In genomic region chr3:108214734-108215133, GRCm38 (mm10) we compare ENCODE assay signal across 10 mouse cellular contexts. TPM values are rescaled to one million over a fixed set of nuclear protein-coding genes. Genes with fewer than 3 reads are reported as not detected.
DNase-seq lines count a peak whose midpoint lies in the region; ATAC-seq lines count a peak whose summit lies in the region.
"Had no signal": no experiment of that assay in that cellular context is flagged by ENCODE, and none has a peak within 500 bp of the region (broad histone marks: within the 10 kb centered on the region; RNA-seq: fewer than 3 reads in every experiment).

No protein-coding gene starts in this region.

- no peak overlapping the region for H3K4me3 ChIP-seq in hindbrain, embryonic 11.5 days (ENCODE audit: low read depth, low read length)
- no peak overlapping the region for H3K4me3 ChIP-seq in hindbrain, embryonic 10.5 days
- H3K4me3 ChIP-seq in embryonic facial prominence, embryonic 11.5 days (ENCODE audit: low read depth, low read length), result no peak overlapping the region
- H3K4me3 ChIP-seq: liver, embryonic 13.5 days had no signal

- no peaks in the 10 kb centered on the region for H3K27me3 ChIP-seq in hindbrain, embryonic 11.5 days (ENCODE audit: control insufficient read depth, insufficient read depth, low read length)
- no peaks in the 10 kb centered on the region for H3K27me3 ChIP-seq in hindbrain, embryonic 10.5 days (ENCODE audit: insufficient read depth, poor library complexity, severe bottlenecking)
- H3K27me3 ChIP-seq in embryonic facial prominence, embryonic 11.5 days (ENCODE audit: control insufficient read depth, insufficient read depth, low read length), result no peaks in the 10 kb centered on the region

- H3K27ac ChIP-seq in hindbrain, embryonic 11.5 days (ENCODE audit: low read depth, low read length), result no peak overlapping the region
- H3K27ac ChIP-seq in hindbrain, embryonic 10.5 days, result no peak overlapping the region
- H3K27ac ChIP-seq in embryonic facial prominence, embryonic 11.5 days (replicated peaks; ENCODE audit: low read depth, low read length), result no peak overlapping the region
- H3K27ac ChIP-seq: liver, embryonic 13.5 days had no signal

- no peaks in the 10 kb centered on the region for H3K4me1 ChIP-seq in hindbrain, embryonic 11.5 days (replicated peaks; ENCODE audit: control insufficient read depth, insufficient read depth, low read length)
- peaks cover 13% of the 10 kb centered on the region for H3K4me1 ChIP-seq in hindbrain, embryonic 10.5 days (replicated peaks)
- no peaks in the 10 kb centered on the region for H3K4me1 ChIP-seq in embryonic facial prominence, embryonic 11.5 days (ENCODE audit: control insufficient read depth, insufficient read depth, low read length)

- DNase-seq in hindbrain, embryonic 11.5 days (ENCODE audit: low spot score), result peak; percentile 36
- DNase-seq in hindbrain, embryonic 10.5 days (ENCODE audit: low spot score), result no peak
- DNase-seq in 3T3-L1 (ENCODE audit: low read depth, low spot score), result peak; percentile 68
- peak; percentile 59 for DNase-seq in ES-CJ7 (ENCODE audit: low read depth, low spot score)
- DNase-seq in embryonic facial prominence, embryonic 11.5 days (ENCODE audit: low spot score), result peak; percentile 76
- DNase-seq in left cerebral cortex, postnatal 25 days (ENCODE audit: low spot score in 2 of 2), result no peak
- DNase-seq: gastrocnemius, postnatal 36 days; liver, embryonic 13.5 days had no signal

- no peak for ATAC-seq in hindbrain, embryonic 11.5 days (ENCODE audit: low FRiP score)
- no peak for ATAC-seq in embryonic facial prominence, embryonic 11.5 days (replicated peaks; ENCODE audit: insufficient number of reproducible peaks, low FRiP score, low TSS enrichment, low read depth)
- ATAC-seq in activated CD4-positive, CD25-positive, alpha-beta regulatory T cell, adult 4 months, result no peak

- H3K9me3 ChIP-seq in hindbrain, embryonic 11.5 days (ENCODE audit: control insufficient read depth, low read length), result no peaks in the 10 kb centered on the region
- H3K9me3 ChIP-seq in hindbrain, embryonic 10.5 days, result no peaks in the 10 kb centered on the region
- H3K9me3 ChIP-seq in embryonic facial prominence, embryonic 11.5 days (replicated peaks; ENCODE audit: control insufficient read depth, low read length), result no peaks in the 10 kb centered on the region
- H3K9me3 ChIP-seq: liver, embryonic 13.5 days; megakaryocyte, embryonic 14.5 days had no signal

- no peaks in the 10 kb centered on the region for H3K36me3 ChIP-seq in hindbrain, embryonic 11.5 days (ENCODE audit: control insufficient read depth, insufficient read depth, low read length)
- H3K36me3 ChIP-seq in hindbrain, embryonic 10.5 days, result no peaks in the 10 kb centered on the region
- no peaks in the 10 kb centered on the region for H3K36me3 ChIP-seq in embryonic facial prominence, embryonic 11.5 days (replicated peaks; ENCODE audit: control insufficient read depth, insufficient read depth, low read depth, low read length)
- H3K36me3 ChIP-seq: liver, embryonic 13.5 days had no signal

- intact Hi-C loops in left cerebral cortex, postnatal 25 days (cut with DNase I), result no loop called here

- 30% methylated on average over 5 of the region's 5 CpGs for WGBS in hindbrain, embryonic 11.5 days
- WGBS in hindbrain, embryonic 10.5 days, result 20% methylated on average over 5 of the region's 5 CpGs
- WGBS in embryonic facial prominence, embryonic 11.5 days, result 15% methylated on average over 5 of the region's 5 CpGs

- no peak overlapping the region for H3K9ac ChIP-seq in hindbrain, embryonic 11.5 days (ENCODE audit: low read depth, low read length)
- no peak overlapping the region for H3K9ac ChIP-seq in embryonic facial prominence, embryonic 11.5 days (replicated peaks; ENCODE audit: low read length)
- H3K9ac ChIP-seq: liver, embryonic 13.5 days had no signal

- no peak overlapping the region for H3K4me2 ChIP-seq in hindbrain, embryonic 11.5 days (replicated peaks; ENCODE audit: low read depth, low read length)
- H3K4me2 ChIP-seq in embryonic facial prominence, embryonic 11.5 days (ENCODE audit: low read depth, low read length), result no peak overlapping the region
- H3K4me2 ChIP-seq: liver, embryonic 13.5 days had no signal

RNA-seq across cellular contexts. Expression of gene Atxn7l2, which starts 4.0 kb away (rescaled TPM):
- 16.6 and 19.9 TPM in 2 replicates for polyA plus RNA-seq in hindbrain, embryonic 11.5 days (2014; fragmentation: Nextera tagmentation; extraction: Ambion mirVana)
- 24.2 and 26.8 TPM in 2 replicates for polyA plus RNA-seq in hindbrain, embryonic 10.5 days (2016; fragmentation: Nextera tagmentation; extraction: Ambion mirVana)
- 17.6 and 19.0 TPM in 2 replicates for polyA plus RNA-seq in embryonic facial prominence, embryonic 11.5 days (2014; fragmentation: Nextera tagmentation; extraction: Ambion mirVana)
- 1 to 10 TPM; 4.3 to 7.8 TPM for polyA plus RNA-seq in activated CD4-positive, CD25-positive, alpha-beta regulatory T cell, adult 4 months (2017; shearing (Covaris generic))
- total RNA-seq in left cerebral cortex, postnatal 25 days (2021), result 10 to 100 TPM; 24.0 to 24.2 TPM

RNA-seq across cellular contexts. Expression of gene Sypl2, which starts 11.7 kb away (rescaled TPM):
- 0.47 and 0.59 TPM in 2 replicates for polyA plus RNA-seq in hindbrain, embryonic 11.5 days (2014; fragmentation: Nextera tagmentation; extraction: Ambion mirVana)
- polyA plus RNA-seq in hindbrain, embryonic 10.5 days (2016; fragmentation: Nextera tagmentation; extraction: Ambion mirVana), result 1.0 TPM in 2 replicates
- polyA plus RNA-seq in embryonic facial prominence, embryonic 11.5 days (2014; fragmentation: Nextera tagmentation; extraction: Ambion mirVana), result 0.95 and 1.1 TPM in 2 replicates
- polyA plus RNA-seq in activated CD4-positive, CD25-positive, alpha-beta regulatory T cell, adult 4 months (2017; shearing (Covaris generic)), result not detected
- 1 to 10 TPM; 1.3 to 1.9 TPM for total RNA-seq in left cerebral cortex, postnatal 25 days (2021)

RNA-seq across cellular contexts. Expression of gene Cyb561d1, which starts 13.7 kb away (rescaled TPM):
- 2.4 and 2.6 TPM in 2 replicates for polyA plus RNA-seq in hindbrain, embryonic 11.5 days (2014; fragmentation: Nextera tagmentation; extraction: Ambion mirVana)
- 5.2 TPM in 2 replicates for polyA plus RNA-seq in hindbrain, embryonic 10.5 days (2016; fragmentation: Nextera tagmentation; extraction: Ambion mirVana)
- 1.4 and 1.6 TPM in 2 replicates for polyA plus RNA-seq in embryonic facial prominence, embryonic 11.5 days (2014; fragmentation: Nextera tagmentation; extraction: Ambion mirVana)
- 1 to 10 TPM; 5.9 to 6.9 TPM for polyA plus RNA-seq in activated CD4-positive, CD25-positive, alpha-beta regulatory T cell, adult 4 months (2017; shearing (Covaris generic))
- total RNA-seq in left cerebral cortex, postnatal 25 days (2021), result 10 to 100 TPM; 17.4 to 17.9 TPM

RNA-seq across cellular contexts. Expression of gene Amigo1, which starts 28.6 kb away (rescaled TPM):
- 4.2 and 6.0 TPM in 2 replicates for polyA plus RNA-seq in hindbrain, embryonic 11.5 days (2014; fragmentation: Nextera tagmentation; extraction: Ambion mirVana)
- 5.8 and 6.2 TPM in 2 replicates for polyA plus RNA-seq in hindbrain, embryonic 10.5 days (2016; fragmentation: Nextera tagmentation; extraction: Ambion mirVana)
- 2.8 and 3.1 TPM in 2 replicates for polyA plus RNA-seq in embryonic facial prominence, embryonic 11.5 days (2014; fragmentation: Nextera tagmentation; extraction: Ambion mirVana)
- under 1 TPM; 0.09 to 0.19 TPM for polyA plus RNA-seq in activated CD4-positive, CD25-positive, alpha-beta regulatory T cell, adult 4 months (2017; shearing (Covaris generic))
- 10 to 100 TPM; 68.7 to 72.9 TPM for total RNA-seq in left cerebral cortex, postnatal 25 days (2021)

RNA-seq across cellular contexts. Expression of gene Psma5, which starts 42.0 kb away (rescaled TPM):
- 275 and 296 TPM in 2 replicates for polyA plus RNA-seq in hindbrain, embryonic 11.5 days (2014; fragmentation: Nextera tagmentation; extraction: Ambion mirVana)
- polyA plus RNA-seq in hindbrain, embryonic 10.5 days (2016; fragmentation: Nextera tagmentation; extraction: Ambion mirVana), result 296 and 335 TPM in 2 replicates
- polyA plus RNA-seq in embryonic facial prominence, embryonic 11.5 days (2014; fragmentation: Nextera tagmentation; extraction: Ambion mirVana), result 333 and 344 TPM in 2 replicates
- polyA plus RNA-seq in activated CD4-positive, CD25-positive, alpha-beta regulatory T cell, adult 4 months (2017; shearing (Covaris generic)), result 100 to 1,000 TPM; 196 to 245 TPM
- total RNA-seq in left cerebral cortex, postnatal 25 days (2021), result 10 to 100 TPM; 73.8 to 88.5 TPM

Comparison
In these comparisons a context has a peak if more than half of its experiments do, and no peak if none do; other contexts are left out.
1. DNase-seq: peak in hindbrain, embryonic 11.5 days (single experiment), 3T3-L1 (single experiment), ES-CJ7 (single experiment) and embryonic facial prominence, embryonic 11.5 days (single experiment); none in hindbrain, embryonic 10.5 days (single experiment) and left cerebral cortex, postnatal 25 days (0 of 2).